27 mouse cellular contexts compared by ENCODE assay signal in the genomic region with DNA sequence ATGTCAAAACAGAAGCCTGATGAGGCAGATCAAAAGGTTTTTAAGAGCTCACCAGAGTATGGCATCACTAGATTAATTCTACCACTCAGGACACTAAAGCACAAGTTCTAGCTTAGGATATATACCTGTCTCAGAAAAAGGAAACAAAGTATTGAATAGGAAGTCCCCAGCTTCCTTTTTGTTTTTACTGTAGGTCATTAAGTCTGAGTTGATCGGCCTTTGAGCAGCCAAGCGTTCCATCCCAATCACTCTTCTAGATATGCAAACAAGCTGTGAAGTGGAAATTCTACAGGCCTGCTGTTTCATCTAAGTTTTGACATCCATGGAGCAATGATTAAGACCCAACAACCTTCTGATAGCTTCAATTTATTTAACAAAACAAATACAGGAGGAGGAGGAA. TPM values are rescaled to one million over a fixed set of nuclear protein-coding genes. Genes with fewer than 3 reads are reported as not detected.
DNase-seq lines count a peak whose midpoint lies in the region; TF ChIP-seq lines count a peak whose summit lies in the region.
"Had no signal": no experiment of that assay in that cellular context is flagged by ENCODE, and none has a peak within 500 bp of the region (broad histone marks: within the 10 kb centered on the region; RNA-seq: fewer than 3 reads in every experiment).

No protein-coding gene starts in this region.

- no peaks in the 10 kb centered on the region for H3K9me3 ChIP-seq in CH12.LX (replicated peaks; ENCODE audit: low read length)
- H3K9me3 ChIP-seq: embryonic facial prominence, embryonic 13.5 days; embryonic facial prominence, embryonic 15.5 days; forebrain, embryonic 10.5 days; forebrain, embryonic 12.5 days had no signal

- H3K4me2 ChIP-seq in CH12.LX (ENCODE audit: insufficient read depth, low read depth, poor library complexity, severe bottlenecking): peak overlapping the region; percentile 16
- H3K4me2 ChIP-seq: embryonic facial prominence, embryonic 13.5 days; embryonic facial prominence, embryonic 15.5 days; forebrain, embryonic 12.5 days had no signal

- TF ChIP-seq CTCF in CH12.LX (conservative IDR thresholded peaks at IDR 0.05 in 1 of 2, IDR thresholded peaks at IDR 0.05 in 1 of 2; ENCODE audit: low read depth in 2 of 2, low read length in 2 of 2): no peak

- H3K9ac ChIP-seq in CH12.LX (ENCODE audit: insufficient read depth, low read depth): no peak overlapping the region
- H3K9ac ChIP-seq: embryonic facial prominence, embryonic 13.5 days; embryonic facial prominence, embryonic 15.5 days; forebrain, embryonic 12.5 days had no signal

- in situ Hi-C loops in CH12.LX (cut with MboI; ENCODE audit: low pct_ligation_motif_present, low pct_unique_long_range_greater_than_20kb, low sequenced_read_pairs): no loop called here

- TF ChIP-seq RAD21 in CH12.LX (IDR thresholded peaks at IDR 0.05; ENCODE audit: low read depth, low read length): no peak

- peaks cover 20 to 65% of the 10 kb centered on the region in 2 experiments for H3K36me3 ChIP-seq in CH12.LX (replicated peaks in 1 of 2; ENCODE audit: control insufficient read depth in 1 of 2, insufficient read depth in 1 of 2, low read length in 1 of 2)
- peaks cover 3% of the 10 kb centered on the region; the same call in 1 of the 2 replicates for H3K36me3 ChIP-seq in splenic B cell, adult 2 months (ENCODE audit: control insufficient read depth, insufficient read depth, low read length, poor library complexity, severe bottlenecking)

- H3K4me1 ChIP-seq in CH12.LX (ENCODE audit: control insufficient read depth in 1 of 2, insufficient read depth in 2 of 2): peaks cover 2 to 50% of the 10 kb centered on the region in 2 experiments; a peak in 3 of 4 replicates

- H3K27ac ChIP-seq in CH12.LX (ENCODE audit: insufficient read depth, low read depth): peak overlapping the region; percentile 15; the same call in 1 of the 2 replicates
- H3K27ac ChIP-seq: embryonic facial prominence, embryonic 13.5 days; embryonic facial prominence, embryonic 15.5 days; forebrain, embryonic 10.5 days; forebrain, embryonic 12.5 days had no signal

- dilution Hi-C loops in CH12.LX (cut with MboI; ENCODE audit: extremely low pct_ligation_motif_present, extremely low pct_unique_long_range_greater_than_20kb, low sequenced_read_pairs): no loop called here

- DNase-seq in spleen, postnatal 36 days (ENCODE audit: low spot score in 2 of 2): peak; percentile 8 to 22
- no peak for DNase-seq in spleen, postnatal 10 days (ENCODE audit: low spot score in 2 of 2)
- DNase-seq in CH12.LX (ENCODE audit: extremely low read depth): no peak
- DNase-seq in splenic B cell, adult 2 months (ENCODE audit: low read depth, low spot score): peak; percentile 58
- no peak for DNase-seq in thymus, postnatal 10 days (ENCODE audit: low spot score in 2 of 2)
- no peak for DNase-seq in liver
- DNase-seq: adrenal gland, adult 2 months; adrenal gland, postnatal 10 days; adrenal gland, postnatal 25 days; B cell, adult 2 months; cerebellum, adult 11 months; cerebellum, adult 18-20 months; cerebellum, adult 8-10 months; cerebellum, adult 9-11 months; cerebellum, postnatal 14 days; cerebellum, postnatal 36 days; embryo, embryonic 11 days had no signal

- H3K4me3 ChIP-seq in CH12.LX (replicated peaks in 1 of 3; ENCODE audit: low read depth in 2 of 3, low read length in 2 of 3, poor library complexity in 1 of 3): no peak overlapping the region
- H3K4me3 ChIP-seq: embryonic facial prominence, embryonic 13.5 days; embryonic facial prominence, embryonic 15.5 days; erythroblast, embryonic 14.5 days; forebrain, embryonic 10.5 days; forebrain, embryonic 12.5 days had no signal

- peaks cover 81% of the 10 kb centered on the region for H3K79me2 ChIP-seq in CH12.LX (replicated peaks; ENCODE audit: control insufficient read depth, extremely low read depth, insufficient read depth, poor library complexity, severe bottlenecking)

- no peaks in the 10 kb centered on the region for H3K27me3 ChIP-seq in CH12.LX (replicated peaks)
- H3K27me3 ChIP-seq in splenic B cell, adult 2 months (ENCODE audit: control insufficient read depth, insufficient read depth, low read length, poor library complexity, severe bottlenecking): no peaks in the 10 kb centered on the region
- H3K27me3 ChIP-seq: embryonic facial prominence, embryonic 13.5 days; embryonic facial prominence, embryonic 15.5 days; forebrain, embryonic 12.5 days had no signal

- no peak for TF ChIP-seq EP300 in CH12.LX (IDR thresholded peaks at IDR 0.05; ENCODE audit: low read length)

- TF ChIP-seq POLR2A in CH12.LX (IDR thresholded peaks at IDR 0.05; ENCODE audit: low read depth, low read length): no peak

TF ChIP-seq in CH12.LX, 34 proteins besides CTCF, POLR2A, EP300 and RAD21:
- TF ChIP-seq MEF2A (IDR thresholded peaks at IDR 0.05; ENCODE audit: borderline replicate concordance, low read depth, low read length): no peak

RNA-seq across cellular contexts. Expression of a gene that starts 6.8 kb away (rescaled TPM):
- total RNA-seq in CH12.LX (2012; rRNA removed) (79.4 and 95.2 TPM in 2 replicates), CH12.LX (2014; rRNA removed) (145 and 150 TPM in 2 replicates)
- 127 and 146 TPM in 2 replicates for polyA plus RNA-seq in CH12.LX (2012; ENCODE audit: insufficient read length, low read depth)

RNA-seq across cellular contexts. Expression of a gene that starts 6.8 kb away (rescaled TPM):
- total RNA-seq in CH12.LX (2012; rRNA removed) (49.8 and 51.4 TPM in 2 replicates), CH12.LX (2014; rRNA removed) (57.7 and 60.7 TPM in 2 replicates)
- polyA plus RNA-seq in CH12.LX (2012; ENCODE audit: insufficient read length, low read depth): 77.7 and 80.0 TPM in 2 replicates

RNA-seq across cellular contexts. Expression of a gene that starts 25.9 kb away (rescaled TPM):
- total RNA-seq in CH12.LX (2012; rRNA removed): 10.1 and 14.6 TPM in 2 replicates
- 7.9 and 9.7 TPM in 2 replicates for total RNA-seq in CH12.LX (2014; rRNA removed)
- 15.1 and 18.3 TPM in 2 replicates for polyA plus RNA-seq in CH12.LX (2012; ENCODE audit: insufficient read length, low read depth)

RNA-seq across cellular contexts. Expression of a gene that starts 38.2 kb away (rescaled TPM):
- 0.25 TPM in 2 replicates for total RNA-seq in CH12.LX (2012; rRNA removed)
- total RNA-seq in CH12.LX (2014; rRNA removed): 0.16 and 0.28 TPM in 2 replicates
- 0.44 and 1.5 TPM in 2 replicates for polyA plus RNA-seq in CH12.LX (2012; ENCODE audit: insufficient read length, low read depth)
- polyA plus RNA-seq: CD4-positive, CD25-positive, alpha-beta regulatory T cell, adult 4 months; erythroblast, embryonic 14.5 days had no signal

RNA-seq across cellular contexts. Expression of a gene that starts 42.0 kb away (rescaled TPM):
- total RNA-seq in CH12.LX (2012; rRNA removed): 0.68 TPM in 1 of 2 replicates, not detected in the other
- total RNA-seq in CH12.LX (2014; rRNA removed): not detected in 2 replicates
- polyA plus RNA-seq in CH12.LX (2012; ENCODE audit: insufficient read length, low read depth): 0.37 and 0.51 TPM in 2 replicates
- total RNA-seq: common myeloid progenitor, adult 5-6 weeks; MEL had no signal
- polyA plus RNA-seq: CD4-positive, CD25-positive, alpha-beta regulatory T cell, adult 4 months; embryonic facial prominence, embryonic 11.5 days; embryonic facial prominence, embryonic 13.5 days; forebrain, embryonic 10.5 days; forebrain, embryonic 16.5 days had no signal

Comparison
In these comparisons a context has a peak if more than half of its experiments do, and no peak if none do; other contexts are left out.
1. DNase-seq: peak in spleen, postnatal 36 days (2 of 2) and splenic B cell, adult 2 months (single experiment); none in spleen, postnatal 10 days (0 of 2), CH12.LX (single experiment), thymus, postnatal 10 days (0 of 2) and liver (single experiment).